Mouse (Mus musculus): ENCODE results near the gene Lhfp.
A peak's percentile ranks its signal among the peaks of the same experiment; 100 is the strongest.
"Not testable (repeated sequence)": the region's sequence is repeated elsewhere in the genome, so short reads cannot be mapped to it uniquely, and the experiment has no call there.

Gene Lhfp

GRCm38 (mm10) chr3:53101711-53102110, 60.4 kb downstream of the Lhfp start:
- DNase-seq, result no peak

GRCm38 (mm10) chr3:53102131-53102756, 60.9 kb downstream of the Lhfp start:
- no peak for DNase-seq

GRCm38 (mm10) chr3:53102757-53103153, 61.4 kb downstream of the Lhfp start:
- DNase-seq, result no peak

- DNase-seq, result peak in 1 of 2 experiments; percentile 34
Observed at GRCm38 (mm10) chr3:53108594-53109373, 67.5 kb downstream of the Lhfp start.

GRCm38 (mm10) chr3:53109879-53110278, 68.6 kb downstream of the Lhfp start:
- DNase-seq, result no peak

GRCm38 (mm10) chr3:53112048-53112447, 70.7 kb downstream of the Lhfp start:
- no peak for DNase-seq

GRCm38 (mm10) chr3:53118755-53119154, 77.4 kb downstream of the Lhfp start:
- DNase-seq, result not testable (repeated sequence)

- DNase-seq, result no peak
Observed at GRCm38 (mm10) chr3:53119978-53120377, 78.7 kb downstream of the Lhfp start.

GRCm38 (mm10) chr3:53125495-53125894, 84.2 kb downstream of the Lhfp start:
- no peak for DNase-seq

GRCm38 (mm10) chr3:53138785-53139184, 97.5 kb downstream of the Lhfp start:
- DNase-seq, result no peak

GRCm38 (mm10) chr3:53139205-53139604, 97.9 kb downstream of the Lhfp start:
- no peak for DNase-seq

- no peak for DNase-seq
Observed at GRCm38 (mm10) chr3:53139642-53140041, 98.3 kb downstream of the Lhfp start.

- DNase-seq, result peak; percentile 51 to 54
Observed at GRCm38 (mm10) chr3:53142528-53142927, 101.2 kb downstream of the Lhfp start.

GRCm38 (mm10) chr3:53145526-53145925, 104.2 kb downstream of the Lhfp start:
- peak; percentile 50 to 52 for DNase-seq

- DNase-seq, result no peak
Observed at GRCm38 (mm10) chr3:53145946-53146345, 104.6 kb downstream of the Lhfp start.

GRCm38 (mm10) chr3:53147001-53147400, 105.7 kb downstream of the Lhfp start:
- no peak for DNase-seq

- peak; percentile 55 to 57 for DNase-seq
Observed at GRCm38 (mm10) chr3:53148751-53149150, 107.4 kb downstream of the Lhfp start.

GRCm38 (mm10) chr3:53149625-53150320, 108.4 kb downstream of the Lhfp start:
- peak; percentile 81 to 89 for DNase-seq

- no peak for DNase-seq
Observed at GRCm38 (mm10) chr3:53151081-53151480, 109.8 kb downstream of the Lhfp start.

GRCm38 (mm10) chr3:53151607-53152006, 110.3 kb downstream of the Lhfp start:
- DNase-seq, result no peak

- no peak for DNase-seq
Observed at GRCm38 (mm10) chr3:53161963-53162362, 120.6 kb downstream of the Lhfp start.

GRCm38 (mm10) chr3:53165281-53165680, 124.0 kb downstream of the Lhfp start:
- DNase-seq, result peak; percentile 73 to 86

GRCm38 (mm10) chr3:53166001-53166400, 124.7 kb downstream of the Lhfp start:
- no peak for DNase-seq

GRCm38 (mm10) chr3:53169486-53169885, 128.2 kb downstream of the Lhfp start:
- no peak for DNase-seq
